Mouse (Mus musculus): Measurements from ENCODE around the gene Zfp790. TPM values are rescaled to one million over a fixed set of nuclear protein-coding genes. Genes with fewer than 3 reads are reported as not detected.

Gene Zfp790
- 13.7 and 18.7 TPM in 2 replicates for total RNA-seq (2021)
- long read RNA-seq, transcript Zfp790-201 (5 exons, 3,376 nt) = major isoform, 8 of 15 reads
- long read RNA-seq, partial matches to known transcripts = 6 of 15 reads
- long read RNA-seq, other reads (novel, unspliced or antisense) = 0 of 15 reads

GRCm38 (mm10) chr7:29815910-29816429 is at the start of gene Zfp790:
Zfp790 (plus strand) TSS chr7:29816114.
- peak; percentile 78 for DNase-seq

- peak; percentile 69 for DNase-seq
Observed at GRCm38 (mm10) chr7:29767058-29767686, 48.7 kb upstream of the Zfp790 start.

- peak; percentile 66 for DNase-seq
Observed at GRCm38 (mm10) chr7:29768090-29768900, 47.6 kb upstream of the Zfp790 start, which contains the start of gene Zfp84. Zfp84 (plus strand) TSS chr7:29768552.

GRCm38 (mm10) chr7:29768980-29769379 is 46.9 kb upstream of the Zfp790 start:
- no peak for DNase-seq

- DNase-seq = no peak
Observed at GRCm38 (mm10) chr7:29773503-29773902, 42.4 kb upstream of the Zfp790 start.

- DNase-seq = no peak
Observed at GRCm38 (mm10) chr7:29774371-29774770, 41.5 kb upstream of the Zfp790 start.

- DNase-seq = no peak
Observed at GRCm38 (mm10) chr7:29776568-29776967, 39.3 kb upstream of the Zfp790 start.

GRCm38 (mm10) chr7:29777372-29777771 is 38.5 kb upstream of the Zfp790 start:
- no peak for DNase-seq

GRCm38 (mm10) chr7:29783871-29784551 is 31.9 kb upstream of the Zfp790 start, which contains the start of gene Zfp30:
Zfp30 (plus strand) TSS chr7:29783998.
- peak; percentile 82 for DNase-seq

- no peak for DNase-seq
Observed at GRCm38 (mm10) chr7:29785023-29785422, 30.9 kb upstream of the Zfp790 start.

GRCm38 (mm10) chr7:29785888-29786287 is 30.0 kb upstream of the Zfp790 start:
- DNase-seq = no peak

- DNase-seq = no peak
Observed at GRCm38 (mm10) chr7:29792906-29793305, 23.0 kb upstream of the Zfp790 start.

GRCm38 (mm10) chr7:29807046-29807445 is 8.9 kb upstream of the Zfp790 start:
- no peak for DNase-seq

- no peak for DNase-seq
Observed at GRCm38 (mm10) chr7:29812244-29812643, 3.7 kb upstream of the Zfp790 start.

GRCm38 (mm10) chr7:29814381-29814780 is 1.5 kb upstream of the Zfp790 start:
- no peak for DNase-seq

GRCm38 (mm10) chr7:29815061-29815784 is 691 bp upstream of the Zfp790 start:
- no peak for DNase-seq

GRCm38 (mm10) chr7:29818619-29819254 is 2.8 kb downstream of the Zfp790 start:
- peak; percentile 51 for DNase-seq

GRCm38 (mm10) chr7:29828001-29828400 is 12.1 kb downstream of the Zfp790 start:
- DNase-seq = no peak

GRCm38 (mm10) chr7:29829804-29830203 is 13.9 kb downstream of the Zfp790 start:
- DNase-seq = no peak

- no peak for DNase-seq
Observed at GRCm38 (mm10) chr7:29836816-29837215, 20.9 kb downstream of the Zfp790 start.

GRCm38 (mm10) chr7:29839256-29839655 is 23.3 kb downstream of the Zfp790 start:
- no peak for DNase-seq

Measured in adrenal gland, postnatal 25 days (tissue).